Mouse (Mus musculus) heart, postnatal 0 days (tissue): ENCODE measurements around the gene Nudt15.

Experiments used
- CTCF ChIP-seq: IDR thresholded peaks from 2 replicates; pipeline ENCODE4 v1.5.1; 2016; ENCODE audit warnings: antibody characterized with exemption, control low read depth, low read depth
- EP300 ChIP-seq: IDR thresholded peaks from 2 replicates; pipeline ENCODE4 v1.6.1; 2016; ENCODE audit warnings: antibody characterized with exemption, low read depth

- TF ChIP-seq CTCF (no peak), EP300 (no peak)
Observed at GRCm38 (mm10) chr14:73543781-73544180, 4.3 kb downstream of the Nudt15 start.
